Comparison of ENCODE assay signal across 8 mouse cellular contexts in genomic region chr8:70072441-70073069, GRCm38 (mm10). TPM values are rescaled to one million over a fixed set of nuclear protein-coding genes. Genes with fewer than 3 reads are reported as not detected.
DNase-seq lines count a peak whose midpoint lies in the region; ATAC-seq and TF ChIP-seq lines count a peak whose summit lies in the region.

Gene Tm6sf2 (plus strand): TSS chr8:70072924.

- no peak for TF ChIP-seq CTCF in kidney, postnatal 0 days (IDR thresholded peaks at IDR 0.05; ENCODE audit: low read depth)
- TF ChIP-seq CTCF in stomach, postnatal 0 days (IDR thresholded peaks at IDR 0.05; ENCODE audit: low read depth), result no peak

- H3K4me1 ChIP-seq in embryonic facial prominence, embryonic 12.5 days, result peaks cover 8% of the 10 kb centered on the region; the same call in 1 of the 2 replicates
- H3K4me1 ChIP-seq in heart, embryonic 16.5 days (ENCODE audit: control insufficient read depth, insufficient read depth, low read length), result peaks cover 12% of the 10 kb centered on the region
- no peaks in the 10 kb centered on the region for H3K4me1 ChIP-seq in kidney, postnatal 0 days (replicated peaks; ENCODE audit: insufficient read depth, low read length)
- peaks cover 7% of the 10 kb centered on the region for H3K4me1 ChIP-seq in stomach, postnatal 0 days (replicated peaks; ENCODE audit: control insufficient read depth, insufficient read depth)

- peak within 1 kb of the TSS; percentile 36 for H3K4me2 ChIP-seq in embryonic facial prominence, embryonic 12.5 days (replicated peaks)
- H3K4me2 ChIP-seq in heart, embryonic 16.5 days (ENCODE audit: low read depth, low read length), result peak within 1 kb of the TSS; percentile 79
- peak within 1 kb of the TSS; percentile 57 for H3K4me2 ChIP-seq in kidney, postnatal 0 days (ENCODE audit: low read length)
- peak within 1 kb of the TSS; percentile 54 for H3K4me2 ChIP-seq in stomach, postnatal 0 days (replicated peaks; ENCODE audit: low read depth)

- H3K9ac ChIP-seq in embryonic facial prominence, embryonic 12.5 days, result no peak within 1 kb of the TSS
- peak within 1 kb of the TSS; percentile 62 for H3K9ac ChIP-seq in heart, embryonic 16.5 days (ENCODE audit: low read length)
- H3K9ac ChIP-seq in kidney, postnatal 0 days (ENCODE audit: low read depth, low read length), result peak within 1 kb of the TSS; percentile 40; the same call in 1 of the 2 replicates
- H3K9ac ChIP-seq in stomach, postnatal 0 days (ENCODE audit: low read length), result 0 out of 2 replicates have a peak within 1 kb of the TSS, but pooled peaks have one; percentile 31

- no peak for TF ChIP-seq EP300 in stomach, postnatal 0 days (optimal IDR thresholded peaks at IDR 0.05)

- peaks cover 45% of the 10 kb centered on the region for H3K36me3 ChIP-seq in embryonic facial prominence, embryonic 12.5 days
- H3K36me3 ChIP-seq in heart, embryonic 16.5 days (ENCODE audit: control insufficient read depth, insufficient read depth), result peaks cover 21% of the 10 kb centered on the region
- peaks cover 28% of the 10 kb centered on the region for H3K36me3 ChIP-seq in kidney, postnatal 0 days (ENCODE audit: insufficient read depth, low read length)
- 0 out of 2 replicates have a peak, but pooled peaks cover 4% of the 10 kb centered on the region for H3K36me3 ChIP-seq in stomach, postnatal 0 days (ENCODE audit: control insufficient read depth, insufficient read depth, low read length)

- H3K27ac ChIP-seq in embryonic facial prominence, embryonic 12.5 days, result no peak within 1 kb of the TSS
- H3K27ac ChIP-seq in heart, embryonic 16.5 days (ENCODE audit: low read length), result peak within 1 kb of the TSS; percentile 19; the same call in 1 of the 2 replicates
- no peak within 1 kb of the TSS for H3K27ac ChIP-seq in kidney, postnatal 0 days
- no peak within 1 kb of the TSS for H3K27ac ChIP-seq in stomach, postnatal 0 days (replicated peaks)

- ATAC-seq in embryonic facial prominence, embryonic 12.5 days (ENCODE audit: insufficient number of reproducible peaks, insufficient read depth, low FRiP score, low TSS enrichment), result 0 out of 2 replicates have a peak, but pooled peaks have one; percentile 29
- peak; percentile 81 for ATAC-seq in heart, embryonic 16.5 days (replicated peaks; ENCODE audit: extremely low read depth, insufficient read depth, low FRiP score)
- peak; percentile 81 for ATAC-seq in kidney, postnatal 0 days (replicated peaks; ENCODE audit: low FRiP score, low read depth)
- peak; percentile 86 for ATAC-seq in stomach, postnatal 0 days (ENCODE audit: low FRiP score, low TSS enrichment)

- no peaks in the 10 kb centered on the region for H3K9me3 ChIP-seq in embryonic facial prominence, embryonic 12.5 days
- H3K9me3 ChIP-seq in heart, embryonic 16.5 days (replicated peaks; ENCODE audit: control insufficient read depth, low read length), result no peaks in the 10 kb centered on the region
- H3K9me3 ChIP-seq in kidney, postnatal 0 days (replicated peaks; ENCODE audit: low read length), result no peaks in the 10 kb centered on the region
- no peaks in the 10 kb centered on the region for H3K9me3 ChIP-seq in stomach, postnatal 0 days (ENCODE audit: control insufficient read depth, low read length)

- no peaks in the 10 kb centered on the region for H3K27me3 ChIP-seq in embryonic facial prominence, embryonic 12.5 days
- H3K27me3 ChIP-seq in heart, embryonic 16.5 days (ENCODE audit: control insufficient read depth, insufficient read depth, low read length), result no peaks in the 10 kb centered on the region
- no peaks in the 10 kb centered on the region for H3K27me3 ChIP-seq in kidney, postnatal 0 days (ENCODE audit: insufficient read depth, low read length)
- H3K27me3 ChIP-seq in stomach, postnatal 0 days (ENCODE audit: control insufficient read depth, insufficient read depth, low read length), result no peaks in the 10 kb centered on the region

- 13% methylated on average over 25 of the region's 27 CpGs for WGBS in embryonic facial prominence, embryonic 12.5 days
- 7% methylated on average over 24 of the region's 27 CpGs for WGBS in heart, embryonic 16.5 days
- 10% methylated on average over 21 of the region's 27 CpGs for WGBS in kidney, postnatal 0 days
- 11% methylated on average over 21 of the region's 27 CpGs for WGBS in stomach, postnatal 0 days

- peak; percentile 17 for DNase-seq in adrenal gland, adult 8-10 months
- DNase-seq in kidney, postnatal 0 days (ENCODE audit: low spot score), result peak; percentile 45
- DNase-seq in lung, postnatal 14 days, result peak; percentile 61
- DNase-seq in stomach, postnatal 0 days (ENCODE audit: low spot score), result peak; percentile 82
- no peak for DNase-seq in thymus, postnatal 36 days
- no peak for DNase-seq in right cerebral cortex, postnatal 14 days

- no peak within 1 kb of the TSS for H3K4me3 ChIP-seq in embryonic facial prominence, embryonic 12.5 days
- H3K4me3 ChIP-seq in heart, embryonic 16.5 days (ENCODE audit: low read length), result peak within 1 kb of the TSS; percentile 43
- H3K4me3 ChIP-seq in kidney, postnatal 0 days (replicated peaks; ENCODE audit: low read depth, low read length), result no peak within 1 kb of the TSS
- H3K4me3 ChIP-seq in stomach, postnatal 0 days (ENCODE audit: low read depth, low read length), result peak within 1 kb of the TSS; percentile 17; the same call in 1 of the 2 replicates

RNA-seq across cellular contexts. Expression of gene Tm6sf2, which starts in this region (rescaled TPM):
- total RNA-seq in adrenal gland, adult 8-10 months (2022), result 1 to 10 TPM in 2 of 4 experiments, under 1 TPM in 2; 0.17 to 1.2 (median 0.85) TPM
- polyA plus RNA-seq in embryonic facial prominence, embryonic 12.5 days (2016; fragmentation: Nextera tagmentation; extraction: Ambion mirVana), result 0.58 and 1.3 TPM in 2 replicates
- 0.96 and 1.4 TPM in 2 replicates for polyA plus RNA-seq in heart, embryonic 16.5 days (2015; fragmentation: Nextera tagmentation; extraction: Ambion mirVana)
- polyA plus RNA-seq in kidney, postnatal 0 days (2015; fragmentation: Nextera tagmentation; extraction: Ambion mirVana), result 0.71 and 1.1 TPM in 2 replicates
- polyA plus RNA-seq in stomach, postnatal 0 days (2015; fragmentation: Nextera tagmentation; extraction: Ambion mirVana), result 1.0 and 1.5 TPM in 2 replicates

Comparison
In these comparisons a context has a peak if more than half of its experiments do, and no peak if none do; other contexts are left out.
1. DNase-seq: peak in adrenal gland, adult 8-10 months (single experiment), kidney, postnatal 0 days (single experiment), lung, postnatal 14 days (single experiment) and stomach, postnatal 0 days (single experiment); none in thymus, postnatal 36 days (0 of 2) and right cerebral cortex, postnatal 14 days (single experiment).
2. ATAC-seq: peak in every context shown above with its lines; median percentile 86 in stomach, postnatal 0 days; 81 in heart, embryonic 16.5 days; 81 in kidney, postnatal 0 days; 29 in embryonic facial prominence, embryonic 12.5 days.
3. H3K4me3 ChIP-seq: peak in heart, embryonic 16.5 days (single experiment) and stomach, postnatal 0 days (single experiment); none in embryonic facial prominence, embryonic 12.5 days (single experiment) and kidney, postnatal 0 days (single experiment).
4. Peak in every context shown above with its lines, with median percentiles within 50 percentile points of each other: H3K4me2 ChIP-seq.